Mouse (Mus musculus) myocyte (in vitro differentiated cells): Measurements from ENCODE around the gene Soga3. TPM values are rescaled to one million over a fixed set of nuclear protein-coding genes. Genes with fewer than 3 reads are reported as not detected.

ENCODE experiments used
- H3K27me3 ChIP-seq: one replicate; pipeline ENCODE4 v1.6.1; 2011; ENCODE audit not compliant: control insufficient read depth, insufficient read depth, insufficient read length
- H3K36me3 ChIP-seq: one replicate; pipeline ENCODE4 v1.6.1; 2011; ENCODE audit not compliant: control insufficient read depth, insufficient read depth
- H3K4me2 ChIP-seq: one replicate; pipeline ENCODE4 v1.6.1; 2011; ENCODE audit warnings: low read depth, control low read depth
- H3K4me3 ChIP-seq: one replicate; pipeline ENCODE4 v1.5.1; 2011; ENCODE audit warnings: mild to moderate bottlenecking, control low read depth, moderate library complexity
- H3K79me2 ChIP-seq: one replicate; pipeline ENCODE4 v1.6.1; 2011; ENCODE audit not compliant: control insufficient read depth, insufficient read depth
- H3ac ChIP-seq: one replicate; pipeline ENCODE4 v1.6.1; 2011; ENCODE audit not compliant: control insufficient read depth, insufficient read length
- CEBPB ChIP-seq: IDR thresholded peaks from 2 replicates; pipeline ENCODE4 v1.6.1; 2011; ENCODE audit warnings: mild to moderate bottlenecking, moderate library complexity; ENCODE audit not compliant: poor library complexity, insufficient read depth, severe bottlenecking
- E2F4 ChIP-seq: IDR thresholded peaks from one replicate; pipeline ENCODE4 v1.6.1; 2011; ENCODE audit warnings: mild to moderate bottlenecking, control low read depth, moderate library complexity; ENCODE audit not compliant: insufficient read depth
- MAX ChIP-seq: IDR thresholded peaks from one replicate; pipeline ENCODE4 v1.6.1; 2011; ENCODE audit warnings: low read depth, mild to moderate bottlenecking, control low read depth
- MYOD1 ChIP-seq, 3 experiments: IDR thresholded peaks; one replicate each; pipeline ENCODE4 v1.6.1; 2011; ENCODE audit warnings: control low read depth in 2 of 3, low read depth in 2 of 3, mild to moderate bottlenecking in 2 of 3, moderate library complexity in 1 of 3; ENCODE audit not compliant: insufficient read length in 2 of 3, control insufficient read depth in 1 of 3
- POLR2A ChIP-seq: IDR thresholded peaks from one replicate; pipeline ENCODE4 v1.6.1; 2011; ENCODE audit warnings: low read depth, mild to moderate bottlenecking, control low read depth, moderate library complexity; ENCODE audit not compliant: insufficient read length
- POLR2AphosphoS2 ChIP-seq: IDR thresholded peaks from one replicate; pipeline ENCODE4 v1.6.1; 2011; ENCODE audit warnings: low read depth, control low read depth; ENCODE audit not compliant: insufficient read length
- REST ChIP-seq: IDR thresholded peaks from one replicate; pipeline ENCODE4 v1.6.1; 2011; ENCODE audit warnings: mild to moderate bottlenecking, control low read depth, moderate library complexity; ENCODE audit not compliant: insufficient read depth, insufficient read length
- SRF ChIP-seq: IDR thresholded peaks from one replicate; pipeline ENCODE4 v1.6.1; 2011; ENCODE audit warnings: low read depth; ENCODE audit not compliant: control insufficient read depth, insufficient read length
- TCF12 ChIP-seq: IDR thresholded peaks from one replicate; pipeline ENCODE4 v1.6.1; 2011; ENCODE audit warnings: mild to moderate bottlenecking, control low read depth; ENCODE audit not compliant: poor library complexity, insufficient read depth, severe bottlenecking
- TCF3 ChIP-seq: IDR thresholded peaks from one replicate; pipeline ENCODE4 v1.6.1; 2011; ENCODE audit warnings: low read depth, control low read depth; ENCODE audit not compliant: insufficient read length
- USF1 ChIP-seq: IDR thresholded peaks from one replicate; pipeline ENCODE4 v1.6.1; 2011; ENCODE audit warnings: low read depth, mild to moderate bottlenecking, control low read depth, moderate library complexity
- polyA plus RNA-seq: library from polyadenylated mRNA; unstranded; fragments of >200 nt; fragmentation: generic; extraction: Trizol; gene quantifications from one replicate; pipeline ENCODE4 v1.2.1, GENCODE M21; 2012; ENCODE audit warnings: missing spikeins

The Soga3 gene
- polyA plus RNA-seq, 1 experiment, result 1.6 TPM

DNA sequence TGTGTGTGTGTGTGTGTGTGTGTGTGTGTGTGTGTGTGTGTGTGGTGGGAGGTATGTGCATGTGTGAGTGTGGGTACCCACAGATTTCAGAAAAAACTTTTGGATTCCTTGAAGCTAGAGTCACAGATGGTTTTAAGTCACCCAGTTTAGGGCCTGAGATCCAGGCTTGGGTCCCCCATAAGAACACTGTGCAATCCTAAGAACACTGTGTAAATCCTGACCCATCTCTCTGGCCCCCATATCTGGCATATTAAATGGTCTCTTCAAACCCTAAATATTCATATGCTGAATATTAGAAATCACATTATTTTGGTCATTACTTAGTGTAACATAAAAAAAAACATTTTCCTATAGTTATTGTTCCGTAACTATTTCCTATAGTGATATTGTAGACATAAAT is 73.3 kb downstream of the Soga3 start:
- Histone ChIP-seq H3K36me3 (no peaks in the 10 kb centered on the region), H3K27me3 (no peaks in the 10 kb centered on the region), H3K79me2 (no peaks in the 10 kb centered on the region), H3K4me3 (no peak overlapping the region), H3ac (no peak overlapping the region), H3K4me2 (no peak overlapping the region)
- TF ChIP-seq E2F4 (no peak), TCF3 (no peak), TCF12 (no peak), USF1 (no peak), CEBPB (no peak), SRF (no peak), MYOD1 (IDR thresholded peaks at IDR 0.05; ENCODE audit: control insufficient read depth in 1 of 3, insufficient read length in 2 of 3, low read depth in 2 of 3) (no peak)

DNA sequence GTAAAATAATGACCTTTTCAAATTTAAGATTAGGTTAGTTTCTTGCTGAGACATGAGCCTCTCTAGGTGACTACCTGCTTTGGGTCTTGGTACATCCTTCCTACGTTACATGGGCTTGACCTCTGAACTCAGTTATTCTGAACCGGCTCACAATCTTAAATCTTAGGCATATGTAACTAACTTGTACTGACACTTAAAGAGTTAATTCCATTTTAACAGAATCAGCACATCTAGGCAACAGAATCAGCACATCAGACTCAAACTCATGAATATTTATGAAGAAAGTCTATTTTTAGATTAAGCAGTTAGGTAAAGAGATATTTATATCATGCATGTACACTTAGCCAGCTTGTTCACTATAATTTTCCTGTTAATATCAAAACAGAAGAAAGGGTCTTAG is 73.8 kb downstream of the Soga3 start:
- H3K36me3 ChIP-seq, result no peaks in the 10 kb centered on the region
- H3ac ChIP-seq, result no peak overlapping the region
- H3K27me3 ChIP-seq, result no peaks in the 10 kb centered on the region
- TF ChIP-seq MAX (no peak), E2F4 (no peak), REST (no peak), POLR2A (no peak), MYOD1 (IDR thresholded peaks at IDR 0.05; ENCODE audit: control insufficient read depth in 1 of 3, insufficient read length in 2 of 3, low read depth in 2 of 3) (no peak), POLR2AphosphoS2 (no peak)
- no peak overlapping the region for H3K4me3 ChIP-seq
- H3K4me2 ChIP-seq, result no peak overlapping the region
- H3K79me2 ChIP-seq, result no peaks in the 10 kb centered on the region

DNA sequence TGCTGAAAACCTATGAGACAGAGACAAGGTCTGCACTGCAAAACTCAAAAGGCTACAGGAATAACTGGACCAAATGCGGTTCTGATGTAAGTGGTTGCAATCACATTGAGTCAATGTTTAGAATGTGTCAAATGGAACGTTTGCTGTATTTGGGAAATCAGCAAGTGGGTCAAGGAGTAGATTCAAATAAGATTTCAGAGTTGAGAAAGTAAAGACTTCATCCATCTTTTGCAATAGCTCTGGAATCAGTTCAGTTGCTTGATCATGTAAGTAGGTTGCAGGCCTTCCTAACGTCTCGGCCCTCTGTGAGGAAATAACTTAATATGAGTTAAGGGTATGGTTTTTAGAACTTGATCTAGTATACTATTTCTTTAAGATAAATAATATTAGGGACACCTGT is 81.7 kb downstream of the Soga3 start:
- peak; percentile 52; the same call in 1 of the 2 replicates for TF ChIP-seq CEBPB
- no peak for TF ChIP-seq TCF3
- TF ChIP-seq USF1, result no peak
- H3K4me3 ChIP-seq, result no peak overlapping the region
- no peaks in the 10 kb centered on the region for H3K27me3 ChIP-seq
- no peak overlapping the region for H3ac ChIP-seq
- no peaks in the 10 kb centered on the region for H3K79me2 ChIP-seq
- no peak overlapping the region for H3K4me2 ChIP-seq
- H3K36me3 ChIP-seq, result peaks cover 8% of the 10 kb centered on the region

DNA sequence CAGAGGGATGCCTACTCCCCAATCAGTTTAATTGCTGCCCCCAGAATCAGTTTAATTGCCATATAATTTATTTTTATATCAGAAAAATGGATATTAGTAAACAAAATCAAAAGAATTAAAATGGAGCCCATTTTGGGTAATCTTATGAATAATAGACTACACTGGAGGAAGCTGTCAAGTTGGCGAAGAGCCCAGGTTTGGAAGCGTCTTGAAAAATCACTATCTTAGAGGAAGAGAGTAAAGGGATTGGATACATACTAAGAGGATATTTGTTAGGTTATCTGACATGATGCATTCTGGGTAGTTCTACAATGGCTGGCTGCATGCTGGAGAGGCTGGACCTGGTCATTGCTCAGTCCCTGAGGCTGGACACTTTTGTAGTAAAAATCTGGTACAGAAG is 87.6 kb downstream of the Soga3 start:
- TF ChIP-seq CEBPB (no peak), REST (no peak), TCF3 (no peak), E2F4 (no peak), TCF12 (no peak)
- Histone ChIP-seq H3K4me2 (no peak overlapping the region), H3K4me3 (no peak overlapping the region), H3K79me2 (no peaks in the 10 kb centered on the region), H3ac (no peak overlapping the region), H3K36me3 (no peaks in the 10 kb centered on the region), H3K27me3 (no peaks in the 10 kb centered on the region)

Other genes with a start within 250 kb of the Soga3 start
- gene 2310057J18Rik, start 157.5 kb upstream of the Soga3 start, polyA plus RNA-seq, result not detected
- 0.16 TPM for gene Gm49353, start 55.1 kb downstream of the Soga3 start, polyA plus RNA-seq
- 1.5 TPM for gene 9330159F19Rik, start 67.8 kb downstream of the Soga3 start, polyA plus RNA-seq
- gene Echdc1, start 169.3 kb downstream of the Soga3 start, polyA plus RNA-seq, result 7.1 TPM
- gene Rnf146, start 218.6 kb downstream of the Soga3 start, polyA plus RNA-seq, result 17.5 TPM